Mouse (Mus musculus) lung, embryonic 14.5 days (tissue): ENCODE results near the gene Nsun6. TPM values are rescaled to one million over a fixed set of nuclear protein-coding genes. Genes with fewer than 3 reads are reported as not detected.
A peak's percentile ranks its signal among the peaks of the same experiment; 100 is the strongest.

Source experiments
- ATAC-seq: fragments of 200-750 bp; cut with Nextera tagmentation; 2 replicates; pipeline ENCODE4 v1.8.0; 2017; ENCODE audit warnings: mild to moderate bottlenecking, moderate TSS enrichment, moderate library complexity; ENCODE audit not compliant: insufficient read depth
- DNase-seq: peaks from one replicate; pipeline ENCODE4 v3.0.0-alpha.2; 2015
- H3K27ac ChIP-seq: fragments of 300-500 bp; sonication (generic); 2 replicates; pipeline ENCODE4 v1.5.1; 2014; ENCODE audit warnings: low read depth, mild to moderate bottlenecking, moderate library complexity
- H3K27me3 ChIP-seq: fragments of 300-500 bp; sonication (generic); 2 replicates; pipeline ENCODE4 v1.6.1; 2014; ENCODE audit warnings: low read length, control low read depth; ENCODE audit not compliant: insufficient read depth
- H3K36me3 ChIP-seq: fragments of 300-500 bp; sonication (generic); 2 replicates; pipeline ENCODE4 v1.6.1; 2014; ENCODE audit warnings: control low read depth; ENCODE audit not compliant: insufficient read depth
- H3K4me1 ChIP-seq: fragments of 300-500 bp; sonication (generic); 2 replicates; pipeline ENCODE4 v1.6.1; 2014; ENCODE audit warnings: antibody characterized with exemption, control low read depth; ENCODE audit not compliant: insufficient read depth
- H3K4me2 ChIP-seq: fragments of 300-500 bp; sonication (generic); 2 replicates; pipeline ENCODE4 v1.6.1; 2014; ENCODE audit warnings: mild to moderate bottlenecking
- H3K4me3 ChIP-seq: fragments of 300-500 bp; sonication (generic); 2 replicates; pipeline ENCODE4 v1.5.1; 2014; ENCODE audit warnings: low read depth, low read length
- H3K9ac ChIP-seq: fragments of 300-500 bp; sonication (generic); 2 replicates; pipeline ENCODE4 v1.6.1; 2014
- H3K9me3 ChIP-seq: fragments of 300-500 bp; sonication (generic); 2 replicates; pipeline ENCODE4 v1.6.1; 2016; ENCODE audit warnings: low read depth, low read length, control low read depth
- CTCF ChIP-seq: IDR thresholded peaks from 2 replicates; pipeline ENCODE4 v1.5.1; 2016; ENCODE audit warnings: antibody characterized with exemption, low read depth
- WGBS: fragments of 180-500 bp; shearing (Covaris S2); extraction: QIAGEN DNeasy Blood & Tissue Kit; methylation state at CpG from one replicate; pipeline ENCODE4 v1.1.7; 2014; 5-methylcytosine and 5-hydroxymethylcytosine counted together
- polyA plus RNA-seq: library from polyadenylated mRNA; unstranded; fragments of >200 nt; fragmentation: Nextera tagmentation; extraction: Ambion mirVana; gene quantifications from 2 replicates; pipeline ENCODE4 v1.2.1, GENCODE M21; 2014

Nsun6 gene
- polyA plus RNA-seq, 1 experiment from 2014 or later, result 10.5 TPM

- Histone ChIP-seq H3K27ac (peak within 1 kb of the TSS; percentile 69; the same call in 1 of the 2 replicates), H3K4me1 (0 out of 2 replicates have a peak, but pooled peaks cover 4% of the 10 kb centered on the region), H3K4me2 (peak within 1 kb of the TSS; percentile 75), H3K9me3 (no peaks in the 10 kb centered on the region), H3K36me3 (0 out of 2 replicates have a peak, but pooled peaks cover 3% of the 10 kb centered on the region), H3K9ac (peak within 1 kb of the TSS; percentile 67), H3K27me3 (no peaks in the 10 kb centered on the region), H3K4me3 (peak within 1 kb of the TSS; percentile 62)
- DNase-seq, result peak; percentile 98
- WGBS, result 6% methylated on average over 20 of the region's 20 CpGs
- ATAC-seq, result peak; percentile 98
- no peak for TF ChIP-seq CTCF
Observed at GRCm38 (mm10) chr2:15049117-15049873, 5.6 kb downstream of the Nsun6 start, which contains the start of gene Arl5b. TSS of gene Arl5b (plus strand) at chr2:15049395.

GRCm38 (mm10) chr2:15040326-15040725 lies 14.5 kb downstream of the Nsun6 start:
- TF ChIP-seq CTCF, result peak; percentile 57
- no peak overlapping the region for H3K4me3 ChIP-seq
- ATAC-seq (0 out of 2 replicates have a peak, but pooled peaks have one; percentile 44), DNase-seq (peak; percentile 54)
- no peaks in the 10 kb centered on the region for H3K27me3 ChIP-seq
- H3K36me3 ChIP-seq, result peaks cover 18% of the 10 kb centered on the region; the same call in 1 of the 2 replicates
- H3K9ac ChIP-seq, result no peak overlapping the region
- no peak overlapping the region for H3K4me2 ChIP-seq
- WGBS, result 48% methylated on average over 5 of the region's 5 CpGs
- H3K27ac ChIP-seq, result no peak overlapping the region
- no peaks in the 10 kb centered on the region for H3K4me1 ChIP-seq
- no peaks in the 10 kb centered on the region for H3K9me3 ChIP-seq

DNA sequence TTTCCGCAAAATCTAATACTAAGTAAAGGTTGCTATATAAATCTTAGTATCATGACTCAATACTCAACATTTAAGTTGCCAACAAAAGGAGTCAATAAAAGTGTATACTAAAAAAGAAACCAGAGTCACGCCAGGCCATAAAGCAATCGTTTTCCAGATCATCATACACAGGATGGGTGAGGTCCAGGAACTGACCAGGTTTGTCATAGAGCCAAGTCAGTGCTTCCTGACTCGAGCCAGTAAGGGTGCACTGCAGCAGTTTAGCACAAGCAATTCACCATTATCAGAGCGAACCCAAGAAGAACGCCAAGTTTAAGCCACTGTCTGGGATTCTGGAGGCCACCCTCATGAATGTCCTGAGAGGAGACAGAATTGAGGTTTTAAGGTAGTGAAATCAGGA lies 16.2 kb downstream of the Nsun6 start:
- H3K9ac ChIP-seq, result no peak overlapping the region
- peaks cover 15% of the 10 kb centered on the region; the same call in 1 of the 2 replicates for H3K36me3 ChIP-seq
- 76% methylated on average over 6 of the region's 6 CpGs for WGBS
- H3K9me3 ChIP-seq, result no peaks in the 10 kb centered on the region
- no peaks in the 10 kb centered on the region for H3K4me1 ChIP-seq
- H3K4me3 ChIP-seq, result no peak overlapping the region
- no peak overlapping the region for H3K27ac ChIP-seq
- DNase-seq (no peak), ATAC-seq (no peak)
- H3K4me2 ChIP-seq, result no peak overlapping the region
- TF ChIP-seq CTCF, result no peak
- no peaks in the 10 kb centered on the region for H3K27me3 ChIP-seq

- Histone ChIP-seq H3K9me3 (no peaks in the 10 kb centered on the region), H3K4me1 (no peaks in the 10 kb centered on the region), H3K4me3 (no peak overlapping the region), H3K9ac (no peak overlapping the region), H3K27me3 (no peaks in the 10 kb centered on the region), H3K4me2 (no peak overlapping the region), H3K36me3 (0 out of 2 replicates have a peak, but pooled peaks cover 6% of the 10 kb centered on the region), H3K27ac (no peak overlapping the region)
- DNase-seq, result no peak
- 80% methylated on average over 1 of the region's 1 CpGs for WGBS
- ATAC-seq, result no peak
- TF ChIP-seq CTCF, result no peak
Observed at GRCm38 (mm10) chr2:15027816-15028215, 27.1 kb downstream of the Nsun6 start.

- WGBS, result 77% methylated on average over 3 of the region's 3 CpGs
Observed at GRCm38 (mm10) chr2:15026817-15027216, 28.1 kb downstream of the Nsun6 start.

DNA sequence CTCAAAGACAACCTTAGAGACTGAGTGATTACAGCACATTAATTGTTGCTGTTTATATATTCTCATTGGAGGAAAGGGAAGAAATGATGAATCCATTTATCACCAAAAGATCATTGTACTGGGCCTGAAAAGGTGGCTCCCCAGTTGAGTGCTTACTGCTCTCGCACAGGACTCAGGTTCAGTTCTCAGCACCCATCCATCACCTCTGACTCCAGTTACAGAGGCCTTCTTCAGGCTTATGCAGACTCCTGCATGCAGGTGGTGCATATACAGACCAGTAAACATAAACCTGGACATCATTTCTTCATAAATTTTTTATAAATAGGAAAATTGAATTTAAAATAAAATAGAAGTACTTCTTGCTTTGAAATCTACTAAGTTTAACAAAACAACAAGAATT lies 46.8 kb downstream of the Nsun6 start:
- no peaks in the 10 kb centered on the region for H3K27me3 ChIP-seq
- no peak for TF ChIP-seq CTCF
- DNase-seq, result no peak
- H3K9ac ChIP-seq, result no peak overlapping the region
- H3K4me2 ChIP-seq, result no peak overlapping the region
- H3K4me3 ChIP-seq, result no peak overlapping the region
- no peak overlapping the region for H3K27ac ChIP-seq
- WGBS, result 85% methylated on average over 1 of the region's 1 CpGs
- H3K36me3 ChIP-seq, result 0 out of 2 replicates have a peak, but pooled peaks cover 4% of the 10 kb centered on the region
- H3K9me3 ChIP-seq, result no peaks in the 10 kb centered on the region; the same call in 1 of the 2 replicates
- H3K4me1 ChIP-seq, result no peaks in the 10 kb centered on the region
- no peak for ATAC-seq

More at GRCm38 (mm10) chr2:15026817-15027216, 28.1 kb downstream of the Nsun6 start:
- no peak overlapping the region for H3K27ac ChIP-seq
- H3K9ac ChIP-seq, result no peak overlapping the region
- no peak for TF ChIP-seq CTCF
- no peaks in the 10 kb centered on the region for H3K9me3 ChIP-seq
- no peak overlapping the region for H3K4me2 ChIP-seq
- ATAC-seq (no peak), DNase-seq (peak; percentile 27)
- no peaks in the 10 kb centered on the region for H3K4me1 ChIP-seq
- H3K4me3 ChIP-seq, result no peak overlapping the region
- H3K27me3 ChIP-seq, result no peaks in the 10 kb centered on the region
- H3K36me3 ChIP-seq, result 0 out of 2 replicates have a peak, but pooled peaks cover 2% of the 10 kb centered on the region

DNA sequence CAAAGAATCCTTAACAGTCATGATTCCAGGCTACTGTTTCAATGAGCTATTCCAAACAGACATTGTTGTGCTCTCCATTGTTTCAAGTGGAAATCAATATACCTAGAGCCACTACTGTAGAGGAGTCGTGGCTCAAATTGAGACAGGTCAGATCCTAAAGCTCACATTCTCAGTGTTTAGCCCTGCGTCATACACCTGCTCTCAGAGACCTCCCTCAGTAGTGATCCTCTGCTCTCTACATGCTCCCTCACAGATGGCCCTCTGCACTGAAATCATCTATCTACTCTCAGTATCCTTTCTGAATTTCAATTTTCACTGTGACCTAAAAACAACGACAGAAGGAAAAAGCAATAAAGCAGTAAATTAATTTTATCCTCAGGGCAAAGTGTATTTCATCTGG lies 47.3 kb downstream of the Nsun6 start:
- ATAC-seq, result no peak
- H3K4me1 ChIP-seq, result no peaks in the 10 kb centered on the region
- H3K4me3 ChIP-seq, result no peak overlapping the region
- no peak for TF ChIP-seq CTCF
- WGBS, result 76% methylated on average over 3 of the region's 3 CpGs
- no peak overlapping the region for H3K27ac ChIP-seq
- no peak overlapping the region for H3K9ac ChIP-seq
- H3K4me2 ChIP-seq, result no peak overlapping the region
- 0 out of 2 replicates have a peak, but pooled peaks cover 4% of the 10 kb centered on the region for H3K36me3 ChIP-seq
- DNase-seq, result no peak
- no peaks in the 10 kb centered on the region; the same call in 1 of the 2 replicates for H3K9me3 ChIP-seq
- H3K27me3 ChIP-seq, result no peaks in the 10 kb centered on the region
